In the genomic region with DNA sequence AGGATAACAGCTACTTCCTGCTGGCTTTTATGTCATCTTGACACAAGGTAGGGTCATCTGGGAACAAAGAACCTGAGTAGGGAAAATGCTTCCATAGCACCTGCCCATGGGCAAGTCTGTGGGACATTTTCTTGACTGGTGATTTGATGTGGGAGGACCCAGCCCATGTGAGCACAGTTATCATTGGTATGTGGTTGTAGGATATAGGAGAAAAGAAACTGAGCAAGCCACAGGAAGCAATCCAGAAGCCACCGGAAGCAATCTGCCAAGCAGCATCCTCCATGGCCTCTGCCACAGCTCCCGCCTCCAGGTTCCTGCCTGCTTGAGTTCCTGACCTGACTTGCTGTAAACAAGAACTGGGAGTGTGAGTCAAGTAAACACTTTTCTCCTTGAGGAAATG, we compare ENCODE assay signal across 24 mouse cellular contexts. TPM values are rescaled to one million over a fixed set of nuclear protein-coding genes. Genes with fewer than 3 reads are reported as not detected.
DNase-seq lines count a peak whose midpoint lies in the region; ATAC-seq lines count a peak whose summit lies in the region.
"Had no signal": no experiment of that assay in that cellular context is flagged by ENCODE, and none has a peak within 500 bp of the region (broad histone marks: within the 10 kb centered on the region; RNA-seq: fewer than 3 reads in every experiment).

No protein-coding gene starts in this region.

- DNase-seq in kidney, adult 9 months = peak; percentile 3
- DNase-seq in kidney, adult 18-20 months = no peak
- peak; percentile 29 for DNase-seq in 416B (ENCODE audit: low read depth)
- no peak for DNase-seq in frontal cortex, postnatal 36 days (ENCODE audit: low spot score in 2 of 2)
- no peak for DNase-seq in spleen, postnatal 10 days (ENCODE audit: low spot score in 2 of 2)
- DNase-seq: adrenal gland, adult 8-10 months; adrenal gland, postnatal 14 days; adrenal gland, postnatal 36 days; B cell, adult 2 months; cerebellum, adult 11 months; cerebellum, adult 18-20 months; cerebellum, adult 8-10 months; cerebellum, adult 9-11 months; cerebellum, postnatal 14 days; cerebellum, postnatal 36 days; forebrain, postnatal 0 days had no signal

- peak; percentile 78 for ATAC-seq in common myeloid progenitor, adult 5-6 weeks (replicated peaks; ENCODE audit: low read depth, poor library complexity, severe bottlenecking)
- ATAC-seq: activated CD4-positive, CD25-positive, alpha-beta regulatory T cell, adult 4 months; CD4-positive, CD25-positive, alpha-beta regulatory T cell, adult 4 months; forebrain, embryonic 13.5 days; forebrain, embryonic 15.5 days; forebrain, postnatal 0 days; Patski had no signal

RNA-seq across cellular contexts. Expression of gene Btnl4, which starts 6.6 kb away (rescaled TPM):
- total RNA-seq in common myeloid progenitor, adult 5-6 weeks (2017) = not detected in 2 replicates
- total RNA-seq: adrenal gland, adult 18-20 months; adrenal gland, adult 8-10 months; adrenal gland, postnatal 14 days; adrenal gland, postnatal 36 days; CH12.LX; forebrain, postnatal 0 days had no signal

RNA-seq across cellular contexts. Expression of gene Btnl6, which starts 46.7 kb away (rescaled TPM):
- not detected in 2 replicates for total RNA-seq in common myeloid progenitor, adult 5-6 weeks (2017)
- total RNA-seq: adrenal gland, adult 18-20 months; adrenal gland, adult 8-10 months; adrenal gland, postnatal 14 days; adrenal gland, postnatal 36 days; CH12.LX; forebrain, postnatal 0 days had no signal

Comparison
In these comparisons a context has a peak if more than half of its experiments do, and no peak if none do; other contexts are left out.
1. DNase-seq: peak in kidney, adult 9 months (single experiment) and 416B (single experiment); none in kidney, adult 18-20 months (single experiment), frontal cortex, postnatal 36 days (0 of 2) and spleen, postnatal 10 days (0 of 2).